In genomic region chr1:34893831-34894230, GRCm38 (mm10) we compare ENCODE assay signal across 10 mouse cellular contexts. TPM values are rescaled to one million over a fixed set of nuclear protein-coding genes. Genes with fewer than 3 reads are reported as not detected.
A peak's percentile ranks its signal among the peaks of the same experiment; 100 is the strongest.
DNase-seq lines count a peak whose midpoint lies in the region; ATAC-seq lines count a peak whose summit lies in the region.
"Had no signal": no experiment of that assay in that cellular context is flagged by ENCODE, and none has a peak within 500 bp of the region (broad histone marks: within the 10 kb centered on the region; RNA-seq: fewer than 3 reads in every experiment).

No protein-coding gene starts in this region.

- WGBS in heart, embryonic 10.5 days: 67% methylated on average over 6 of the region's 6 CpGs

- H3K4me1 ChIP-seq in heart, embryonic 10.5 days: peaks cover 14% of the 10 kb centered on the region
- H3K4me1 ChIP-seq: liver, embryonic 13.5 days had no signal

- no peak overlapping the region for H3K27ac ChIP-seq in heart, embryonic 10.5 days
- H3K27ac ChIP-seq: liver, embryonic 13.5 days had no signal

- H3K9me3 ChIP-seq in heart, embryonic 10.5 days: no peaks in the 10 kb centered on the region
- H3K9me3 ChIP-seq: liver, embryonic 13.5 days had no signal

- intact Hi-C loops in heart, postnatal 36 days (cut with DNase I): loop anchor here (5.0 to 10.0 kb wide), 3 partner anchors 249 to 1241 kb away; no protein-coding TSS in a partner anchor

- DNase-seq in heart, embryonic 10.5 days (ENCODE audit: low spot score): peak; percentile 73
- no peak for DNase-seq in heart, postnatal 36 days
- peak; percentile 41 for DNase-seq in lung, postnatal 10 days
- no peak for DNase-seq in lung, postnatal 25 days (ENCODE audit: low spot score)
- peak; percentile 24 for DNase-seq in NIH3T3 (ENCODE audit: low read depth)
- DNase-seq in mesoderm, embryonic 11.5 days (ENCODE audit: low read depth, low spot score): peak; percentile 12
- DNase-seq in thymus, postnatal 10 days (ENCODE audit: low spot score in 2 of 2): no peak
- DNase-seq: liver, embryonic 13.5 days had no signal

- no peaks in the 10 kb centered on the region for H3K27me3 ChIP-seq in heart, embryonic 10.5 days (ENCODE audit: insufficient read depth, poor library complexity, severe bottlenecking)
- H3K27me3 ChIP-seq: liver, embryonic 13.5 days had no signal

- H3K36me3 ChIP-seq in heart, embryonic 10.5 days: no peaks in the 10 kb centered on the region
- H3K36me3 ChIP-seq: liver, embryonic 13.5 days had no signal

- H3K4me3 ChIP-seq in heart, embryonic 10.5 days: no peak overlapping the region
- H3K4me3 ChIP-seq: liver, embryonic 13.5 days; myocyte had no signal

- no peak for ATAC-seq in erythroblast, adult 5-6 weeks (replicated peaks; ENCODE audit: low FRiP score, poor library complexity, severe bottlenecking)

RNA-seq across cellular contexts. Expression of gene Plekhb2, which starts 44.1 kb away (rescaled TPM):
- polyA plus RNA-seq in heart, embryonic 10.5 days (2016; fragmentation: Nextera tagmentation; extraction: Ambion mirVana): 37.8 and 65.1 TPM in 2 replicates
- 100 to 1,000 TPM; 102 to 117 TPM for total RNA-seq in heart, postnatal 36 days (2021)
- 16.7 and 24.9 TPM in 2 replicates for total RNA-seq in erythroblast, adult 5-6 weeks (2015; ENCODE audit: low replicate concordance)
- total RNA-seq in erythroblast, adult 5-6 weeks (2017; ENCODE audit: low replicate concordance): 5.4 and 5.5 TPM in 2 replicates

RNA-seq across cellular contexts. Expression of gene Fam168b, which starts 51.0 kb away (rescaled TPM):
- polyA plus RNA-seq in heart, embryonic 10.5 days (2016; fragmentation: Nextera tagmentation; extraction: Ambion mirVana): 66.7 and 73.6 TPM in 2 replicates
- 10 to 100 TPM; 41.8 to 45.3 TPM for total RNA-seq in heart, postnatal 36 days (2021)
- total RNA-seq in erythroblast, adult 5-6 weeks (2015; ENCODE audit: low replicate concordance): 6.3 and 13.6 TPM in 2 replicates
- total RNA-seq in erythroblast, adult 5-6 weeks (2017; ENCODE audit: low replicate concordance): 15.9 and 29.3 TPM in 2 replicates

Comparison
In these comparisons a context has a peak if more than half of its experiments do, and no peak if none do; other contexts are left out.
1. DNase-seq: peak in heart, embryonic 10.5 days (single experiment), lung, postnatal 10 days (single experiment), NIH3T3 (single experiment) and mesoderm, embryonic 11.5 days (single experiment); none in heart, postnatal 36 days (0 of 2), lung, postnatal 25 days (single experiment) and thymus, postnatal 10 days (0 of 2).